Mouse (Mus musculus): ENCODE results near the gene Ndufa4.
A peak's percentile ranks its signal among the peaks of the same experiment; 100 is the strongest.
"Not testable (repeated sequence)": the region's sequence is repeated elsewhere in the genome, so short reads cannot be mapped to it uniquely, and the experiment has no call there.

Ndufa4 gene

DNA sequence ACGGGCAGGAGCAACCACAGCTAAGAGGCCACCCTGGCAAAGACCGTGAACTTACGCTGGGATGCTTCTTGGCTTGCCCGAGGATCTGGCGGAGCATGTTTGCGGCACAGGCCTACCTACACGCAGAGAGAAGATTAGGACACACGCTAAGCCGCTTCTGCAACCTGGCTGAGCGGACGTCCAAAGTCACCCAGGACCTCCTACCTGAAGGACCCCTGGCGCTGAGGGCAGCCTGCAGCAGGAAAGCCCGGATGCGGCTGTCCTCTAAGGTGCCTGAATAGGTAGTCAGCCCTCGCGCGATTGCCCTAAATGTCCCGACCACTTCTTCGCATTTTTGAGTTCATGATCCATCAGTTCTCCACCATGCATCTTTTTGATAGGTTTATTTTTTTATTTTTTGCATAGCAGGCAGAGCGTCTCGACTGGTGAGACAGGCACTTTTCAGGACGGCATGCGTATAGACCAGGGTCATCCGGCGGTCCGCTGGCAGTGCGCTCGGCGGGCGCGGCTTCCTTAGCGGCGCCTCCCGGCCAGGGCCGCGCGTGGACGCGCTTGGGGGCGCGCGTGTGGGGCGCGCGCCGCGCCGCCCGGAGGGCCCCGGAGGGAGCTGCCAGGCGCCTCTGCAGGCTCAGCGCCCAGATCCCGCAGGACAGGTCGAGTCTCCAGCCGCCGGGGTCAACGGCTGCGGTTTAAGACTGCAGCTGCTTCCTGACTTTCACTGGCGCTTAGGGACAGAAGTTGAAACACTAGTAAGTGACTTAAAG, at the start of gene Ndufa4, which contains the start of gene Phf14:
Gene Ndufa4, minus strand, starts transcription at position 229 of the 764 bp plus-strand sequence.
Gene Phf14, plus strand, starts transcription at position 541 of the 764 bp plus-strand sequence.
- peak; percentile 93 for DNase-seq (ENCODE audit: low spot score)

DNA sequence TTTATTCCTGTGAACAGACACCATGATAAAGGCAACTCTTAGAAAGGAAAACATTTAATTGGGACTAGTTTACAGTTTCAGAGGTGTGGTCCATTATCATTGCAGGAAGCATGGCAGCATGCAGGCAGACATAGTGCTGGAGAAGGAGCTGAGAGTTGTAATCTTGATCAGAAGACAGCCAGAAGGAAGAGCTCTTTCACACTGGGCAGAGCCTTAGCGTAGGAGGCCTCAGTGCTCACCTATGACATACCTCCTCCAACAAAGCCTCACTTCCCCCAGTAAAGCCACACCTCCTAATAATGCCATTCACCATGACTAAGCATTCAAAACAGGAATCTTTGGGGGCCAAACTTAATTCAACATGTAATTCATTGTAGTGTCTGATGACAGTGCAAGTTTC, 40.8 kb upstream of the Ndufa4 start:
- DNase-seq (ENCODE audit: low spot score), result no peak

DNA sequence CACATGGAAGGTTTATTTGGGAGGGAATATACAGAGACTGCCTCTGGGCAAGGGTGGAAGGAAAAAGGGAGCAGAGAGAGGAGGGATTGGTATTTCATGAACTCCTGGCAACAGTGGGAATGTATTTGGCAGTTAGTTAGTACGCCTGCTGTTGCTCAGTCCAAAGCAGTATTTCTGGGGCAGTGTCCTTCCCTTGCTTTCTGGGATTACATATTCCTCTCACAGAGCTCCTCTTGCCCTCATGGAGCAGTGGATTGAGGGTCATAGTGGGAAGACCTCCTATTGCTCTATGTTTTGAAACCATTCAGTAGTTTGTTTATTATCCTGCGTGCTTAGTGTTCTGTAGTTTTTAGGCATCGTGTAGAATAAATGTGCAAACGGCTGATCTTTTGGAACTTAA, 34.8 kb upstream of the Ndufa4 start:
- no peak for DNase-seq (ENCODE audit: low spot score)

DNA sequence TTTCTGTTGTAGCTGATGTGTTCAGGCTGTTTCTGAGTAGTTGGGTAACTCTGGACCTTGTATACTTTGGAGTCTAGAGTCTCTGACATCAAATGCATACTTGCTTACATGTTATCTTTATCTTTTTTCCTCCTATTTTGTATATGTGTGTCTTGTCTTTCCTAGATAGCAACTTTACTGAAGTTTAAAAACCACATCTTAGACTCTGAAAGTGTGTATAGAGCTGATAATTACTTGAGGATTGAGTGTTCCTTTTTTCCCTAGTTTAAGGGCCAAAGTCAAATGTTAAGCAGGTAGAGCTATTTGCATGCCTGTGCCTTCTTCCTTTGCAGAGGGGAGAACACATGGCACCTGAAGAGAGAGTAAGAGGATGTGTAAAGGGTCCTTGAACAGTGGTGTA, 33.6 kb upstream of the Ndufa4 start:
- no peak for DNase-seq (ENCODE audit: low spot score)

DNA sequence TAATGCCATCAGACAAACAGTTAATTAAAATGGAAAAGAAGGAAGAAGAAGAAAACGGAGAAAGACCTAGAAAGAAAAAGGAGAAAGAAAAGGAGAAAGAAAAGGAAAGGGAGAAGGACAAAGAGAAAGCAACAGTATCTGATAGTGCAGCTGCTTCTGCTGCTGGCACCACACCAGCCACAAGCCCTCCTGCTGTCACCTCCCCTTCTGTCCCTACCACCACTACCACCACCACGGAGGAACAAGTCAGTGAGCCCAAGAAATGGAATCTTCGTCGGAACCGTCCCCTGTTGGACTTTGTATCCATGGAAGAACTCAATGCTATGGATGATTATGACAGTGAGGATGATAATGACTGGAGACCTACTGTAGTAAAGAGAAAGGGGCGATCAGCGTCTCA, 26.1 kb upstream of the Ndufa4 start:
- no peak for DNase-seq (ENCODE audit: low spot score)

DNA sequence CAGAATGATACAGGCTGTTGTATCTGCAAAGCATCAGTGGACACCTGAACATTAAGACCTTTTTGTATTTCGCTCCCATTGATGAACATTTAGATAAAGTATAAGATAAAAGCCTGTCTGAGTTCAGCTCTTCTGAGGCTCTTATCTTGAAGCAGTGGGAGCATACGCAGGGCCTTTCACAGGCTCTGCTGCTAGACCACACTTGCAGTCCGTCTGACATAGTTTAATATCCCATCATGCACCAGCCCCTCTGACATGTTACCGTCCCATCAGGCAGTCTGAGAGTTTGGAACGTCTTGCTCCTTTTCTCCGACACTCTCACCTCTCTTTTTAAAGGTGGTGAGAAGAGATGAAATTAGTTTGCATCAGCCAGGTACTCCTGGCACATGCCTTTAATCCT, 20.2 kb upstream of the Ndufa4 start:
- DNase-seq (ENCODE audit: low spot score), result no peak

DNA sequence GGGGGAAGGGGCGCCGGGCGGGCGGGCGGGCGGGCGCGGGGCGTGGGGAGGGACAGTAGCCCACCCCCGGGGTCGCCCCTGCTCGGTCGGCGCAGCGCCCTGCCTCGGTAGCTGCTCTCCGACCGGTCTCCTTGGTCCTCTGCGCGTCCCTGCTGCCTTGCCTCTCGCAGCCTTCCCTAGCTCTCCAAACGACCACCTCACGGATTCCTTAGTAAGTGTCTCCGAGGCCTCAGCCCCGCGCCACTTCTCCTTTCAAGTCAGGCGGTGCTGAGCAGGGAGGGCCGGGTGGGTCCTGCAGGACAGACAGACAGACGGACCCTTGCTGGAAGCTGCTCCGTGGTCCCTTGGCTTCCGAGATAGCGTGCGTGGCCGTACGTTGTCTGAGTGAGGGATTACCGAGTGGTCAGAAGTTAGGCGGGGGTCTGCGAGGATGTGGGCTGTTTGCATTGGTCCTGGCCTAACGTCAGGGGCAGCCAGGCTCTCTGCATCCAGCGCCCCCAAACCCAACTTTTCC, 18.8 kb upstream of the Ndufa4 start:
- peak; percentile 17 for DNase-seq (ENCODE audit: low spot score)

DNA sequence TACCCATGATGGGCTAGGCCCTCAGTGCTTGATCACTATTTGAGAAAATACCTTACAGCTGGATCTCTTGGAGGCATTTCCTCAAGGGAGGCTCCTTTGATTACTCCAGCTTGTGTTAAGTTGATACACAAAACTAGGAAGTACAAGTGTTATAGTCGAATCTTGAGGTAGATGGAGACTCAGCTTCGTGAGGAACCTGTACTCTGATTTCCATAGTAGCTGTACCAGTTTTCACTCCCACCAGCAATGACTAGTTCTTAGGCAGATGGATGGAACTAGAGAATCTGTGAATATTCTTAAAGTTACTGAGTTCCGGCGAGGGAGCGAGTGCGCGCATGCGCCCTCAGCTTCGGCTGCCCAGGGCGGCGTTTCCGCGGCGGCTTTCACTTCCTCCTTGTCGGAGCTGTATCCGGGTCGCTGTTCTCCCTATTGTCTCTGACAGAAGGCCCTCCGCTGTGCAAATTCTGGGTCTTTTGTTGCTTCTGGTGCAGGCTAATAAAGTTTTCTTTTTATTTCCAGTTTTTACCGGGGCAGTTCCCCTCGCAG, 18.3 kb upstream of the Ndufa4 start:
- peak; percentile 89 for DNase-seq (ENCODE audit: low spot score)

DNA sequence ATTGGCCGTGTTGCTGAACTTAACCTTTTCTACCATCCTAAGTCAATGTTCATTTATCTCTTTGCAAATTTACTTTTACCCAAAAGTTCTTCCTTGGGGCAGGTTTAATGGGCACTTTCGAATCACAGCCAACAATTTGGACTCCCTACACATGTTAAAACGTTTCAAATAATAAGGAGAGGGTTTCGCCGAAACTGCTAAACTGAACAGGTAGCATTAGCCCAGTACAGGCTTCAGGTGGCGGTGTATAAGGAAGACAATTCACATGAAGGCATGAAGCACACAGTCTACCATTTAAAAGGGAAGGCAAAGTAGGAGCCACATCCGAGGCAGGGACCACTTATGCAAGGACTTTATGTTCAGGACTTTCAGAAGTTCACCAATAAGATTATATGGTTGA, 873 bp upstream of the Ndufa4 start:
- no peak for DNase-seq (ENCODE audit: low spot score)

DNA sequence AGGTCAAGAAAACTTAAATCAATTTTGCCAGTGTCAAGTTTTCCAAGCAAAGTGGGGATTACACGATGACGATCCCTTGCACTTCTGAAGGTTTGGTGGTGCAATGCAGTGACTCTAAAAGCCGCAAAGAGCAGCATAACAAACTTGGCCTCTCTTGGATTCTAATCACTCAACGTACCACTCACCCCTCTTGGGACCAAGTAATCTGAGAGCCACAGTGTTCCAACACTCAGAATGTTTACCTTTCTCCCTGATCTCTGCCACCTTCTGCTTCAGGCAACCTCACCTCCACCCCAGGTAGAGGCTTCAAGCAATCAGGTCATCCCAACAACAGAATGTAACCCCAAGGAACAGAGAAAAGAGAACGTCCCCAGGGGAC, 418 bp downstream of the Ndufa4 start:
- no peak for DNase-seq (ENCODE audit: low spot score)

DNA sequence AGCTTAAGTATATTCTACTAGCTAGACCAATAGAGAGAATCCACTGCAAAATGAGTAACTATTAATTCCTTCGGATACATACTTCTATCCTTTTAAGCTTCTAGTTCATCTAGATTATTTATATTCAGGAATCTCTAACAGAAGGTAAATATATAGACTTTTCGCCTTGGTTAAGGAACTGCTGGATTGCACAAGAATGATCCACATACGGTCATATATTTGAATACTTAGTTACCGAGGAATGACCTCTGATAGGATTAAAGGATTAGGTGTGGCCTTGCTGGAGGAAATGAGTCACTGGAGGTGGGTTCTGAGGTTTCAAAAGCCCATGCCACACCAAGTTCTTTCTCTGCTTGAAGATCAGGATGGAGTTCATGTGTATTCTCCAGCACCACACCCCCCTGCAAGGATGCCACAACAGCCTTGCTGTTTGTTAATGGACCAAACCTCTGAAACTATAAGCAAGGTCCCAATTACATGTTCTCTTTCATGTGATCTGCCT, 6.4 kb downstream of the Ndufa4 start:
- no peak for DNase-seq (ENCODE audit: low spot score)

DNA sequence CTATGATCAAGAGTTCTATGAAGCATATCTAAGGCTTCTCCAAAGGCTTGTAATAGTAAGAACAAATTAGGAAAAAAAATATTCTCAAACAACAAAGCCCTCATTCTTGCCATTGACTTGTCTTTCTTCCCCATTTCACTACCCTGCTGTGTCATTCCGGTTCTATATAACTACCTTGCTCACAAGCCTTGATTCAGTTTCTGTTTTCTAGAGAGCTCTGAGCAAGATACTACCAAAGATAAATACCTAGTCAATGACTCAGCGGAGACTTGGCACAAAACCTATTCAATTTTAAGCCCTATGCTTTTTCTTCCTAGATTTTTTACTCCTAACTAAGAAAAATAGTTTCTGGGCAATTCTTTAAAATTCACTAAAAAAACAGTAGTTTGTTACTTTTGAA, 31.9 kb downstream of the Ndufa4 start:
- DNase-seq (ENCODE audit: low spot score), result not testable (repeated sequence)

Data from urinary bladder, postnatal 14 days (tissue).